Mouse (Mus musculus): ENCODE measurements around the gene Kcnma1. TPM values are rescaled to one million over a fixed set of nuclear protein-coding genes. Genes with fewer than 3 reads are reported as not detected.

Kcnma1 gene
- polyA plus RNA-seq, 3 experiments from 2014 or later, result not detected

- ATAC-seq, result no peak
Measured at GRCm38 (mm10) chr14:23243857-23244256, 770.4 kb downstream of the Kcnma1 start.

Other genes with a start within 250 kb of the Kcnma1 start
- under 1 TPM in 2 of 3 experiments, not detected in 1; 0.62 TPM for gene Dlg5, start 231.4 kb upstream of the Kcnma1 start, polyA plus RNA-seq (2017; shearing (Covaris generic))